14 mouse cellular contexts compared by ENCODE assay signal in the genomic region with DNA sequence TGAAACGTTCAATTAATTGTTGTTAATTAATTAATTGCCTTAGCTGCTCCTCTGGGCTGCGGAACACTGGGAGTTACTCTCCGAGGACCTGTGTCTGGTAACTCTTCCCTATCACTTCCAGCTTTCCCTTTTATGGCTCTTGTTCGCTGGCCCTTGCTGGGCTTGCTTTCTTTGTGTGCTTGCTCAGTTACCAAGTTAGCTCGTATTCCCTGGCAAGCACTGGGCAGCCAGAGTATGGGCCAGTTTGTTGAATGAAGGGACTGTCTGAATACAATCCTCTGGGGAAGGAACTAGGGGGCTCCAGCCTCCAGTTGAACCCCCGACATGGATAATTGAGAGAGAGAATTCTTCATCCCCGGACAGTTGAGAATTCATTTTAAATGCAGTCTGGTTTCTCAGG.
"Had no signal": no experiment of that assay in that cellular context is flagged by ENCODE, and none has a peak within 500 bp of the region (broad histone marks: within the 10 kb centered on the region; RNA-seq: fewer than 3 reads in every experiment).

No protein-coding gene starts in this region.

- H3K4me1 ChIP-seq: liver, embryonic 13.5 days had no signal

- DNase-seq: kidney, adult 8-10 months; kidney, postnatal 10 days; kidney, postnatal 36 days; layer of hippocampus, postnatal 36 days; liver, embryonic 13.5 days; lung, adult 2 months; lung, postnatal 14 days; lung, postnatal 4 days; thymus, adult 18-20 months; thymus, postnatal 36 days had no signal

- H3K9me3 ChIP-seq: kidney, embryonic 15.5 days; liver, embryonic 13.5 days; midbrain, embryonic 12.5 days; neural tube, embryonic 13.5 days had no signal

- H3K4me3 ChIP-seq: kidney, embryonic 15.5 days; left cerebral cortex, adult 2 months; liver, embryonic 13.5 days; midbrain, embryonic 12.5 days; neural tube, embryonic 13.5 days had no signal

- H3K36me3 ChIP-seq: kidney, embryonic 15.5 days; liver, embryonic 13.5 days; midbrain, embryonic 12.5 days; neural tube, embryonic 13.5 days had no signal

- H3K9ac ChIP-seq: kidney, embryonic 15.5 days; liver, embryonic 13.5 days; midbrain, embryonic 12.5 days; neural tube, embryonic 13.5 days had no signal

- H3K27ac ChIP-seq: kidney, embryonic 15.5 days; left cerebral cortex, adult 2 months; liver, embryonic 13.5 days; midbrain, embryonic 12.5 days; neural tube, embryonic 13.5 days had no signal

- H3K4me2 ChIP-seq: kidney, embryonic 15.5 days; liver, embryonic 13.5 days; midbrain, embryonic 12.5 days; neural tube, embryonic 13.5 days had no signal

- H3K27me3 ChIP-seq: liver, embryonic 13.5 days; neural tube, embryonic 13.5 days had no signal
